Mouse (Mus musculus): ENCODE measurements around the gene Krt25. TPM values are rescaled to one million over a fixed set of nuclear protein-coding genes. Genes with fewer than 3 reads are reported as not detected.
A peak's percentile ranks its signal among the peaks of the same experiment; 100 is the strongest.

The Krt25 gene
- polyA plus RNA-seq, 1 experiment, result 0.03 TPM

DNA sequence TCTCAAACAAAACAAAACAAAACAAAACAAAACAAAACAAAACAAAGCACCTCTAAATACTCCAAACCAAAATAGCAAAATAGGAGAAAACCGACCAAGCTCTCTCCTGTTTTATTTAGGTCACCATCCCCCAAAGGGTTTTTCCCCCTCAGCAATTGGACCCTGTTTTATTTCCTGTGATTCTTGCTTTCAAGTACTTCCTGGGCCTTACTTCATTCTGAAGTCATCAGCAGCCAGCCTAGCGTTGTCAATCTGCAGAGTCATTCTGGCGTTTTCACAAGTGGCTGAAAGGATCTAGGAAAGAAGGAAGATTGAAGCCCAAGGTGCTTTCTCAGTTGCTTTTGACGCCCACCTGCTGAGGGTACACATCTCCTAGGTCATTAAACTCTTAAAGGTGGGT is 39.4 kb downstream of the Krt25 start:
- 47% methylated on average over 4 of the region's 4 CpGs for WGBS
- H3K27me3 ChIP-seq (replicated peaks; ENCODE audit: control insufficient read depth, insufficient read depth, low read length), result no peaks in the 10 kb centered on the region
- H3K36me3 ChIP-seq (ENCODE audit: control insufficient read depth, insufficient read depth, low read length), result no peaks in the 10 kb centered on the region
- DNase-seq, result no peak
- no peaks in the 10 kb centered on the region for H3K4me1 ChIP-seq (ENCODE audit: control insufficient read depth, insufficient read depth, low read length)
- TF ChIP-seq POLR2A (IDR thresholded peaks at IDR 0.05; ENCODE audit: low read depth, low read length), result no peak
- TF ChIP-seq CTCF (conservative IDR thresholded peaks at IDR 0.05; ENCODE audit: insufficient read depth, insufficient read length, low read depth, low read length), result no peak
- no peak overlapping the region for H3K4me3 ChIP-seq (ENCODE audit: insufficient read depth, low read depth, low read length)
- no peak overlapping the region for H3K27ac ChIP-seq (ENCODE audit: insufficient read depth, low read depth, low read length)

DNA sequence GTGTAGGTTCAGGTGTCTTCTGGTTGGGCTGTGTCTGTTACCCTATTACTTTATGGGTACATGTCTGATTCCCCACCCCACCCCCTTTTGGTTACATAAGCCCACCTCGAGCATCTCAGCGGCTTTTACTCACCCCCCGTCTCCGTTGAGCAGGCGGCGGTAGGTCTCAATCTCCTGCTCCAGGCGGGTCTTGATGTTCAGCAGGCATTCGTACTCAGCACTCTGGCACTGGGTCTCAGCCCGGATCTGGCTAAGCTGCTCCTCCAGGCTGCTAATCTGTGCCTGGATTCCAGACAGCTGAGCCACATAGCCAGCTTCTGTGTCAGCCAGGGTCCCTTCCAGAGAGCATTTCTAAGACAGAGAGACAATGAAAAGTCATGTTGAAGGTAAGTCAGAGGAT is 41.6 kb downstream of the Krt25 start:
- no peaks in the 10 kb centered on the region for H3K36me3 ChIP-seq (ENCODE audit: control insufficient read depth, insufficient read depth, low read length)
- 83% methylated on average over 9 of the region's 9 CpGs for WGBS
- no peaks in the 10 kb centered on the region; the same call in 1 of the 2 replicates for H3K27me3 ChIP-seq (replicated peaks; ENCODE audit: control insufficient read depth, insufficient read depth, low read length)
- no peaks in the 10 kb centered on the region for H3K4me1 ChIP-seq (ENCODE audit: control insufficient read depth, insufficient read depth, low read length)
- TF ChIP-seq POLR2A (IDR thresholded peaks at IDR 0.05; ENCODE audit: low read depth, low read length), result no peak
- TF ChIP-seq CTCF (conservative IDR thresholded peaks at IDR 0.05; ENCODE audit: insufficient read depth, insufficient read length, low read depth, low read length), result no peak
- no peak overlapping the region for H3K27ac ChIP-seq (ENCODE audit: insufficient read depth, low read depth, low read length)
- no peak for DNase-seq
- no peak overlapping the region for H3K4me3 ChIP-seq (ENCODE audit: insufficient read depth, low read depth, low read length)

DNA sequence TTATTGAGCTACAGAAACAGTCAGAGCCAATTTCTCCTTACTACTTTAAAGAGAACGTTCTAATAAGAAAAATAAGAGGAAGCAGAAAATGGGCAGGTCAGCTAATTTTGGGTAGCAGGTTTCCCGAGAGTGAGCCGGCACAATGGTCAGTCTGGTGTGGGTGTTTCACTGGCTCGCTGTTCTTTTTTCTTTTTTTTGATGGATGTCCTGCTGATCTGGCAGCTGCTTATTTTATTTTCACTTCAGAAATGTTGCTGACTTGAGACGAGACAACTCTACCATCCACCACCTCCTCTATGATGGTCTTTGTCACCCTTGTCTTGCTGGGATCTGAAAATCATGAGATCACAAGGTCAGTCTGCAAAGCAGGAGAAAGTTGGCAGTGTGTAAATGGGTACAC is 42.8 kb downstream of the Krt25 start:
- no peak for DNase-seq
- TF ChIP-seq POLR2A (IDR thresholded peaks at IDR 0.05; ENCODE audit: low read depth, low read length) (no peak), CTCF (conservative IDR thresholded peaks at IDR 0.05; ENCODE audit: insufficient read depth, insufficient read length, low read depth, low read length) (no peak)
- 60% methylated on average over 5 of the region's 5 CpGs for WGBS
- H3K4me3 ChIP-seq (ENCODE audit: insufficient read depth, low read depth, low read length), result no peak overlapping the region
- H3K4me1 ChIP-seq (ENCODE audit: control insufficient read depth, insufficient read depth, low read length), result no peaks in the 10 kb centered on the region
- H3K27me3 ChIP-seq (replicated peaks; ENCODE audit: control insufficient read depth, insufficient read depth, low read length), result no peaks in the 10 kb centered on the region; the same call in 1 of the 2 replicates
- no peaks in the 10 kb centered on the region for H3K36me3 ChIP-seq (ENCODE audit: control insufficient read depth, insufficient read depth, low read length)
- H3K27ac ChIP-seq (ENCODE audit: insufficient read depth, low read depth, low read length), result no peak overlapping the region

DNA sequence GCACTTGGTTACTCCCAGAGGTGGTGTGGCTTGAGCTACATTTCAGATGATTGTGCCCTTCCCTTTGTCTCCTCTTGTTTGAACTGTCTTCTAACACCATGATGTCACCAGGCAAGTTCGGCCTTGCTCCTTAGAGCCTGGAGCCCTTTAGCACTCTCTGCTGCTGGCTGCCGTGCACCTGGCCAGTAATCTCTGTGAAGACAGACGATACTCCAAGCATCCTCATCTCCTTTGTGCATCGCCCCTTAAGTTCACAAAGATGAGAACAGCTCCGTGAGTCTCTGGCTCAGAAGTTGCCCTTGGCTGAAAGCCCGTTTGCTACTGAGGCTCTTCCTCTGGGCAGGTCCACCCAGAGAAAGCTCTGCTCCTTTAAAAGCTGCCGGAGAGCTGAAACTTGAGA is 46.0 kb downstream of the Krt25 start:
- no peak for DNase-seq
- Histone ChIP-seq H3K36me3 (ENCODE audit: control insufficient read depth, insufficient read depth, low read length) (no peaks in the 10 kb centered on the region), H3K4me1 (ENCODE audit: control insufficient read depth, insufficient read depth, low read length) (no peaks in the 10 kb centered on the region), H3K27me3 (replicated peaks; ENCODE audit: control insufficient read depth, insufficient read depth, low read length) (no peaks in the 10 kb centered on the region; the same call in 1 of the 2 replicates), H3K27ac (ENCODE audit: insufficient read depth, low read depth, low read length) (no peak overlapping the region), H3K4me3 (ENCODE audit: insufficient read depth, low read depth, low read length) (no peak overlapping the region)
- WGBS, result 32% methylated on average over 7 of the region's 7 CpGs
- TF ChIP-seq CTCF (conservative IDR thresholded peaks at IDR 0.05; ENCODE audit: insufficient read depth, insufficient read length, low read depth, low read length) (no peak), POLR2A (IDR thresholded peaks at IDR 0.05; ENCODE audit: low read depth, low read length) (no peak)

DNA sequence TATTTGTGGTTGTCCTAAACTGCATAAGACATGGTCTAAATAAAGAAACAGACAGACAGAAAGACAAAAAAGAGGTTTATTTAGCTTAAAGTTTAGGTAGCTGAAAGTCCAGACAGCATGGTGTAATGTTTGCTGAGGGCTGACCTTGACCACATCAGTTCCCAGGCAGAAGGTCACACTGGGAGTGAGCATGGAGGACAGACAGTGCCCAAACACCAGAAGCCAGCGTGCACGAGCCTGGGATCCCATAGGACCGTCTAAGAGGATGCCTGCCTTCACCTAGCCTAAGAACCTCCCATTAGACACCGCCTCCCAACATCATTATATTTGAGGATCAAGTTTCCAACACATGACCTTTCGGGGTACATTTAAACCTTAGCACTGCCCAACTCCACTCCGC is 47.1 kb downstream of the Krt25 start:
- TF ChIP-seq CTCF (conservative IDR thresholded peaks at IDR 0.05; ENCODE audit: insufficient read depth, insufficient read length, low read depth, low read length) (no peak), POLR2A (IDR thresholded peaks at IDR 0.05; ENCODE audit: low read depth, low read length) (no peak)
- Histone ChIP-seq H3K27me3 (replicated peaks; ENCODE audit: control insufficient read depth, insufficient read depth, low read length) (no peaks in the 10 kb centered on the region; the same call in 1 of the 2 replicates), H3K36me3 (ENCODE audit: control insufficient read depth, insufficient read depth, low read length) (no peaks in the 10 kb centered on the region), H3K4me3 (ENCODE audit: insufficient read depth, low read depth, low read length) (no peak overlapping the region), H3K4me1 (ENCODE audit: control insufficient read depth, insufficient read depth, low read length) (no peaks in the 10 kb centered on the region), H3K27ac (ENCODE audit: insufficient read depth, low read depth, low read length) (no peak overlapping the region)
- 62% methylated on average over 6 of the region's 6 CpGs for WGBS
- DNase-seq, result no peak

DNA sequence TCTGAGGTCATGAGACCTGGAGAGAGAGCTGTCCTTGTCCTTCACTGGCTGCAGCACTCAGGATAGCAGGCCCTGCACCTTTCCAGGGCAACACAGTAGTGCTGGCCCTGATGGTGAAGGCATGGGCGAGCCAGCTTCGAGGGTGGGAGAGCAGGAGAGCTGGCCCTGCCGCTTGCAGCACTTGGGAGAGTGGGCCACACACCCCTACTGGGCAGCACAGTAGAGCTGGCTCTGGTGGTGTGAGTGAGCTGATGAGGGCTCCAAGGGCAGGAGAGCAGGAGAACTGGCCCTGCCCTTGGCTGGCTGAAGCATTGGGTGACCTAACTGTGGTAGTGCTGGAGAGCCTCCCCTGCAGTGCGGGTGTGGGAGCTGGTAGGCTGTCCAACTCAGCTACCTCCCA is 50.0 kb downstream of the Krt25 start:
- H3K27me3 ChIP-seq (replicated peaks; ENCODE audit: control insufficient read depth, insufficient read depth, low read length), result no peaks in the 10 kb centered on the region
- no peak overlapping the region for H3K27ac ChIP-seq (ENCODE audit: insufficient read depth, low read depth, low read length)
- H3K4me3 ChIP-seq (ENCODE audit: insufficient read depth, low read depth, low read length), result no peak overlapping the region
- H3K36me3 ChIP-seq (ENCODE audit: control insufficient read depth, insufficient read depth, low read length), result no peaks in the 10 kb centered on the region
- TF ChIP-seq CTCF (conservative IDR thresholded peaks at IDR 0.05; ENCODE audit: insufficient read depth, insufficient read length, low read depth, low read length), result no peak
- TF ChIP-seq POLR2A (IDR thresholded peaks at IDR 0.05; ENCODE audit: low read depth, low read length), result no peak
- no peak for DNase-seq
- no peaks in the 10 kb centered on the region for H3K4me1 ChIP-seq (ENCODE audit: control insufficient read depth, insufficient read depth, low read length)
- 93% methylated on average over 4 of the region's 4 CpGs for WGBS

DNA sequence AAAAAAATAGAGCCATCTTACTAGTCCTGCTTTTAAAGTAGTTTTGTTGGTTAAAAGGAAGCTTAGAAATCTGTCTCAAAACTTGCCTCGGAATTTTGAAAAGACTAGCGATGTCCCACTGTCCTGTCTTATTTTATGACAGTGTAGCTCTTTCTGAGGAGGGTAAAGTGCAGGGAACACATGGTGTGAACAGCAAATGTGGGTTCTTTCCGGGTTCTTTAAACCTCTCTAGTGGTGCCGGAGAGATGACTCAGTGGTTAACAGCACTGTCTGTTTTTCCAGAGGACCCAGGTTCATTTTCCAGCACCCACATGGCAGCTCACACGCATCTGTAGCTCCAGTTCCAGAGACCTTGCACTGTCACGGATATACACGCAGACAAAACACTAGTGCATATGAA is 53.6 kb downstream of the Krt25 start:
- 73% methylated on average over 7 of the region's 7 CpGs for WGBS
- no peaks in the 10 kb centered on the region for H3K36me3 ChIP-seq (ENCODE audit: control insufficient read depth, insufficient read depth, low read length)
- no peaks in the 10 kb centered on the region for H3K4me1 ChIP-seq (ENCODE audit: control insufficient read depth, insufficient read depth, low read length)
- no peak for TF ChIP-seq POLR2A (IDR thresholded peaks at IDR 0.05; ENCODE audit: low read depth, low read length)
- no peak for TF ChIP-seq CTCF (conservative IDR thresholded peaks at IDR 0.05; ENCODE audit: insufficient read depth, insufficient read length, low read depth, low read length)
- H3K4me3 ChIP-seq (ENCODE audit: insufficient read depth, low read depth, low read length), result no peak overlapping the region
- no peaks in the 10 kb centered on the region for H3K27me3 ChIP-seq (replicated peaks; ENCODE audit: control insufficient read depth, insufficient read depth, low read length)
- DNase-seq, result no peak
- no peak overlapping the region for H3K27ac ChIP-seq (ENCODE audit: insufficient read depth, low read depth, low read length)

DNA sequence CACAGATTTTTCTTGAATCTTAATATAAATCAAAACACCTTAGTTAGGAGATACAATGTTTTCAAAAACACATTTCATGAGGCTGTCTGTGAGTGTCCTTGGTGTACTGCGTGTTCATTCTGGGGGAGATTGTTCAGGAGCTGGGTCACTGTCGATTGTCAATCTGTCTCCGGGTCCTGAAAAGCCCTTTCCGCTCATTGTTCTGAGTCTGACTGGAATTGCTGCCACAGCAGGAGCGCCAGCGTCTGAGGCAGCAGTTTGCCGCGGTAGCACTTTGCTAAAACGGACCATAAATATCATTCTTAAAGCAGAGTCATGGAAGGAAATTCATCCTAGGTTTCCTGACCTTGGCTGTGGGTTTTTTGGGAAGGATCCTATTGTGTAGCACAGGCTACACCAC is 57.0 kb downstream of the Krt25 start:
- no peaks in the 10 kb centered on the region for H3K36me3 ChIP-seq (ENCODE audit: control insufficient read depth, insufficient read depth, low read length)
- peak; percentile 68 for DNase-seq
- H3K4me3 ChIP-seq (ENCODE audit: insufficient read depth, low read depth, low read length), result no peak overlapping the region
- H3K27ac ChIP-seq (ENCODE audit: insufficient read depth, low read depth, low read length), result peak overlapping the region; percentile 65; the same call in 1 of the 2 replicates
- H3K4me1 ChIP-seq (ENCODE audit: control insufficient read depth, insufficient read depth, low read length), result no peaks in the 10 kb centered on the region
- no peak for TF ChIP-seq POLR2A (IDR thresholded peaks at IDR 0.05; ENCODE audit: low read depth, low read length)
- no peak for TF ChIP-seq CTCF (conservative IDR thresholded peaks at IDR 0.05; ENCODE audit: insufficient read depth, insufficient read length, low read depth, low read length)
- no peaks in the 10 kb centered on the region for H3K27me3 ChIP-seq (replicated peaks; ENCODE audit: control insufficient read depth, insufficient read depth, low read length)
- 41% methylated on average over 9 of the region's 9 CpGs for WGBS

Other genes with a start within 250 kb of the Krt25 start
- 0.86 and 1.8 TPM in 2 replicates for gene Tns4, start 233.6 kb downstream of the Krt25 start, polyA plus RNA-seq (2012; rRNA removed)
- 1.1 and 11.2 TPM in 2 replicates for gene Ccr7, start 167.9 kb downstream of the Krt25 start, polyA plus RNA-seq (2012; rRNA removed)
- gene Smarce1, start 91.9 kb downstream of the Krt25 start, polyA plus RNA-seq (2012; rRNA removed), result 16.6 and 18.6 TPM in 2 replicates
- gene Krt222, start 78.9 kb downstream of the Krt25 start, polyA plus RNA-seq (2012; rRNA removed), result 0.42 and 0.47 TPM in 2 replicates
- gene Krt24, start 37.7 kb downstream of the Krt25 start, polyA plus RNA-seq (2012; rRNA removed), result not detected in 2 replicates
- not detected in 2 replicates for gene Krt26, start 15.0 kb upstream of the Krt25 start, polyA plus RNA-seq (2012; rRNA removed)
- not detected in 2 replicates for gene Krt27, start 28.2 kb upstream of the Krt25 start, polyA plus RNA-seq (2012; rRNA removed)
- gene Krt28, start 52.0 kb upstream of the Krt25 start, polyA plus RNA-seq (2012; rRNA removed), result 0.05 TPM in 1 of 2 replicates, not detected in the other
- gene Krt10, start 66.4 kb upstream of the Krt25 start, polyA plus RNA-seq (2012; rRNA removed), result 2.4 and 3.1 TPM in 2 replicates
- not detected in 2 replicates for gene Krt12, start 99.3 kb upstream of the Krt25 start, polyA plus RNA-seq (2012; rRNA removed)
- gene Krt20, start 115.2 kb upstream of the Krt25 start, polyA plus RNA-seq (2012; rRNA removed), result 0.13 and 0.23 TPM in 2 replicates
- 2.7 and 3.5 TPM in 2 replicates for gene Krt23, start 170.2 kb upstream of the Krt25 start, polyA plus RNA-seq (2012; rRNA removed)
- gene Krt39, start 198.4 kb upstream of the Krt25 start, polyA plus RNA-seq (2012; rRNA removed), result not detected in 2 replicates
- not detected in 2 replicates for gene Krt40, start 220.2 kb upstream of the Krt25 start, polyA plus RNA-seq (2012; rRNA removed)
- gene Krtap3-3, start 227.9 kb upstream of the Krt25 start, polyA plus RNA-seq (2012; rRNA removed), result not detected in 2 replicates
- not detected in 2 replicates for gene Krtap3-2, start 233.9 kb upstream of the Krt25 start, polyA plus RNA-seq (2012; rRNA removed)
- not detected in 2 replicates for gene Gm11939, start 236.5 kb upstream of the Krt25 start, polyA plus RNA-seq (2012; rRNA removed)
- gene Krtap3-1, start 243.7 kb upstream of the Krt25 start, polyA plus RNA-seq (2012; rRNA removed), result not detected in 2 replicates